Mouse (Mus musculus) E14TG2a.4 (cell line): Measurements from ENCODE around the gene Pfkfb2.

Source experiments
- CTCF ChIP-seq: conservative IDR thresholded peaks from 2 replicates; pipeline ENCODE4 v1.5.1; 2014; ENCODE audit warnings: low read length
- NANOG ChIP-seq: IDR thresholded peaks from 2 replicates; pipeline ENCODE4 v1.6.1; 2014; ENCODE audit warnings: borderline replicate concordance, low read length, mixed read lengths
- POU5F1 ChIP-seq: IDR thresholded peaks from 2 replicates; pipeline ENCODE4 v1.6.1; 2014; ENCODE audit warnings: low read length, borderline replicate concordance

GRCm38 (mm10) chr1:130678551-130678950, 50.5 kb downstream of the Pfkfb2 start:
- TF ChIP-seq CTCF (no peak), NANOG (no peak), POU5F1 (no peak)
